Mouse (Mus musculus) frontal cortex, postnatal 36 days (tissue): Measurements from ENCODE around the gene Pappa.

Experiments
- DNase-seq, 2 experiments: peaks; one replicate each; pipeline ENCODE4 v3.0.0; 2022; ENCODE audit warnings: low spot score in 2 of 2

Gene Pappa

GRCm38 (mm10) chr4:65166288-65166835, 42.4 kb downstream of the Pappa start:
- DNase-seq: no peak

DNA sequence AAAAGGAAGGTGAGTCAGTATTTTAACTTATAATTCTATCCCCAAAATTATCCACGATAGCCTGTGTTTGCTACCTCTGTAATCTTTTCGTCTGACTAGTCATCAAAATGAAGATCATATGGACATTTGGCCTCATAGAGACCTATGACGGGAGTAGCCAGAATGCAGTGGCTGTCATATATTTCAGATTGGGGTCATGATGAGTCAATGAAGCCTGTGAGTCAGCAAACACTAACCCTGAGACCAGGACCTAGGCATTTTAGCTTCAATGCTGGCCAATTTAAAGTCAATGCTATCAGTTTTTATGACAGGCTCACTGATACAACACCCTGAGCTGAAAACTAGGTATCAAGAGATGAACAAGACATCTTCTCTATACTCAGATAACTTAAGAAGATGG, 50.5 kb downstream of the Pappa start:
- DNase-seq: no peak

GRCm38 (mm10) chr4:65178146-65178545, 54.2 kb downstream of the Pappa start:
- no peak for DNase-seq

DNA sequence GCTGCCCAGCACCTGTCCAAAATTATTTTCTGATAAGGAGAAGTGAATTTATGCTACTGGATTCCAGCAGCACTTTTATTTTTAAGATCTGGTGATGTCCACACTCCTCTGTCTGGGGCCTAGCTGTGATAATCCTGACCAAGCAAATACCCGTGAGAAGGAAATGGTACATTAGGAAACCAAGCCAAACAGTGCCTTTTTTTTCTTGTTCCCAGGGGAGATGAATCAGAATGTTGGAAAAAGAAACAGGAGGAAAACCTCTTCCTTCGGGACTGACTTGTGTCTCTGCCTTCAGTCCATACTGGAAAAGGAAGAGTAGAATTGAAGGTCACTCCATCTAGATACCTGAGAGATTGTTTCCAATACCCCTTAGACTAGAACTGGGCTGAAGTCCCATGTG, 63.3 kb downstream of the Pappa start:
- no peak for DNase-seq

DNA sequence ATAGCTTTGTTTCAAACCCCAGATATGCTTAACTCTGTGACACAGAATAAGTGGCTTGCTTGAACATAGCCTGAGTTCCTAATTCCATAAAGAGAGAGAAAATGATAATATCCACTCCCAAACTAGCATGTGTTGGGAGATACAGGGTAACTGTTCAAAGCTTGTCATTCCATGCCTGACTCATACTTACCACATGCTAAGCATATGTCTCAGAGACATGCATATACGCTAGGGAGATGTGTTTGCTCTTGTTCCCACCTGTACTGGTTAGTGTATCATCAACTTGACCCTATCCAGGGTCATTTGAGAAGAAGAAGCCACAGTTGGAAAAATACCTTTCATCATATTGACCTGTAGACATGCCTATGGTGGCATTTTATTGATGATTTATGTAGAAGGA, 63.7 kb downstream of the Pappa start:
- no peak for DNase-seq

DNA sequence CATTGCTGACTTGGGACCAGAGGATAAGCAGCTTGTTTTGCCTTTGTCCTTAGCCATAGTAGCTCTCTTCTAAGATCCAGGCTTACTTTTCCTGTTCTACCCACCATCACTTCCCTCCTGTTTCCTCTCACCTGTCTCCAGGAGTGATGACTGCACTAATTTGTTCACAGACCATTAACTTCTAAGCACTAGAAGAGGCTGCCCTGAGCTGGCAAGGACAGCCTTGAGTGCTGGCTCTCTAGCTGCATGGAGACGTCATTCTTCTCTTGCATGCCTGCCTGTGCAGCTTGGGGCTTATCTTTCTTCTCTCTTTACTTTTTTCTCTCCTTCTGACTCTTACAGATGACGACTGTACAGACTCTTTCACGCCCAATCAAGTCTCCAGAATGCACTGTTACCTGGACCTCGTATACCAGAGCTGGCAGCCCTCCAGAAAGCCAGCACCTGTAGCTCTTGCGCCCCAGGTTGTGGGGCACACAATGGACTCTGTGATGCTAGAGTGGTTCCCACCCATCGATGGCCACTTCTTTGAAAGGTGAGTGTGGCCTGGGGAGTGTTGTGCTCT, 65.0 kb downstream of the Pappa start:
- DNase-seq: no peak

- no peak for DNase-seq
Observed at GRCm38 (mm10) chr4:65192810-65193209, 68.8 kb downstream of the Pappa start.

DNA sequence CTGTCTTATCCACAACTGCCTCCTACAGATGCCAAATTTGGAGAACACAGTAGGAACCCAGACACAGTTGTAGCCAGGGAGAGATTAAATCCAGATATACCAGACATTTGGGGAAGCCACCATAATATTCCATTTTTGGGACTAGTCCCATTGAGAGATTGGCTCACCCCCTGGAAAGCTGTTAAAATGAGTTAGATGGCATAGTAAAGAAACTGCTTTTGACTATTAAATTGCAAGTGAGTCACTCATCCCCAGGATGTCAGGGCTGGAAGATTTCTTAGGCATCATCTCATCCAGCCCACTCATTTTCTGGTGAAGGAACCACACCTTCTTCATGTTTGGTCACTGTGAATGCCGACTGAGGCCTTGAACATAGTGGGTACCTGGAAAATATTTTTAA, 72.0 kb downstream of the Pappa start:
- peak; percentile 2 to 6 for DNase-seq

GRCm38 (mm10) chr4:65203666-65204065, 79.7 kb downstream of the Pappa start:
- no peak for DNase-seq

- no peak for DNase-seq
Observed at GRCm38 (mm10) chr4:65205446-65205845, 81.5 kb downstream of the Pappa start.

DNA sequence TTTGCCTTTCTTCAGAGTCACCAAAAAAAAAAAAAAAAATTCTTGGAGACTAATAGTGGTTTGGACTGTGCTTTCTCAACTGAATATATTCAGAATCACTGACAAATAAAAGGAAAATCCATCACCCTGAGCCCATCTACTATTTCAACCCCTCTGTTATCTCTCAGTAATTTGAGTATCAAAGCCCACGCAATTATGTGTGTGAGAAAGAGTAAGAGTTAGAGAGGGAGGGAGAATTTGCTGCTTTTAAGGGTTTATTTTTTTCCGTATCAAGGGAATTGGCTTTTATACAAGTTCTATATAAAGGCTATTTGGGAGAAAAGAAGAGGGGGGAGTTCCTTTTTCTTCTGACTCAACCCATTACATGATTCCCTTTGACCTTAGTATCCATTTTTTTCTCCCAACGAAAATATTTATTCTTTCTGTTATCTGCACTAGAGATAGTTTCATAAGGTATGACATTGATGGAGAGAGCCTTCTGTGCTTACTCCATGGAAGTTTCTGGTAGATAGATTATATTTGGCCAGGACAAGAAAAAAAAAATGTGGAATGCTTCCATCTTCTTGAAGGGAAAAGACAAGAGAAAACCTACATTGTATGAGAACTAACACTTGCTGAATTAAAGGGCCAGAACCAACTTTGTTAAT, 85.5 kb downstream of the Pappa start:
- no peak for DNase-seq

GRCm38 (mm10) chr4:65216682-65217081, 92.7 kb downstream of the Pappa start:
- DNase-seq: no peak

DNA sequence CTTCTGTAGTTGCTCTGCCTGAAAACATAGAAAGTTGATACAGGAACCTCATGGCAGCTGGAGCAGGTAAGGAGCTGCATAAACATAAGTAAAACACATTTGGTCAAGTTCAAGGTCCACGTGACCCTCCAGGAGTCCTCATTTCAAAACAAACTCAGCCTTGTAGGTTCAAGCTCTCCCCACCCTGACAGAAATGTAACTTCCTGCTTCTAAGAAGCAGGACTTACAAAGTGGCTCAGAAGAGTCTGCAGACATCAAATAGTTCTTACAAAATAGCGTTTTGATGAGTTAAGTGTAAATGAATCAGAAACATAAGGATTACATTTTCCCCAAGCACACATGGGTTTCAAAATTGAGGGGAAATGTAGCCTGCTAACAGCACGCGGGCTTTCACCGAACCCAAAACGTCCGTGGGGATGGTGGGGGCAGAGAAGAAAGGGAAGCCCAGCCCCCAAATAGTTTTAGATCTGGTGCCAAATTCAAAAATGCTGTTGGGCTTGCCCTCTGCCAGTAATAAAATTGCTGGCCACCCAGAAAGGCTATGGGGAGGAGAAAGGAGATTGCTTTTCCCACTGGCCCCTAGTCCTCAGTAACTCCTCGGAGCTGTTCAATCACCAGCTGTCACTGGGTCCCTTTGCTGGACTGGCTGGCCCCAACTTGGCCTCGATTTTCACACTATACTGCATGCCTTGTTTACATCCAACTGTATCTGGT, 93.8 kb downstream of the Pappa start:
- no peak for DNase-seq

DNA sequence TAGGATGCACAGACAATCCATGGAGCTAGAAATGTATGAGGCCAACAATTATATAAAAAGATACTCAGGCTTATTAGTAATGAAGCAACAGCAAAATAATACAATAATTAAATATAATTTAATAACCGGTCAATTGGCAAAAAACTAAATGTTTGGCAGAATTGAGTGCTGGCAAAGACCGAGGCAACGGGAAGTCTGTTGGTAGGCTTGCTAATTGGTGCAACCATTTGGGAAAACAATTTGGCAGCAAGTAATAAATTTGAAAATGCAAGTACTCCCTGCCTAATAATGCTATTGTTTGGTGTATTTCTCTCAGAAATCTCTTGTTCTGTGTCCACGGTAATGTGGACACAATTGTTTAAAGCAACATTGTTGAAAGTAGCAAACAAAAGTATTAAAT, 99.9 kb downstream of the Pappa start:
- no peak for DNase-seq

DNA sequence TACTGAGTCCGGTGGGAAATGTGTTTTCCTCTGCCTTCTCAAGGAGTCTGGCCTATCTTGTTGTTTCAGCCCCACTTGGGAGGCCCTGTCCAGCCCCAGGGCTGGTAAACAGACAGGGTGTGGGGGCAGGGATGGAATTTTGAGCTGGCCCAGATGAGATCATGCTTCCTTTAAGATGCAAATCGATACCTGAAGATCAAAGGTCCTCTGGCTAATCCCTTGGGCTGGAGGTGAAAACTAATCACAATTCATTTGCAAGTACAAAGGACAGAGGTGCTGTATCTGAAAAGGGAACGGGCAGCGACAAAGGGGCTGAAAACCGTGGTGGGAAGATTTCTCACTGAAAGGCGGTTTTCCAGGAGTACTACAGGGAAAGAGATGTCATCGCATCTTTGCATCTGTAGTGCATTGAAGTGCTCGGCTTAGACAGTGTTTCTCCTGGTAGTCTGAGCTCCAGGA, 114.6 kb downstream of the Pappa start:
- DNase-seq: no peak

GRCm38 (mm10) chr4:65242434-65242931, 118.5 kb downstream of the Pappa start:
- no peak for DNase-seq

GRCm38 (mm10) chr4:65243245-65243644, 119.3 kb downstream of the Pappa start:
- no peak for DNase-seq

- no peak for DNase-seq
Observed at GRCm38 (mm10) chr4:65245015-65245414, 121.0 kb downstream of the Pappa start.

DNA sequence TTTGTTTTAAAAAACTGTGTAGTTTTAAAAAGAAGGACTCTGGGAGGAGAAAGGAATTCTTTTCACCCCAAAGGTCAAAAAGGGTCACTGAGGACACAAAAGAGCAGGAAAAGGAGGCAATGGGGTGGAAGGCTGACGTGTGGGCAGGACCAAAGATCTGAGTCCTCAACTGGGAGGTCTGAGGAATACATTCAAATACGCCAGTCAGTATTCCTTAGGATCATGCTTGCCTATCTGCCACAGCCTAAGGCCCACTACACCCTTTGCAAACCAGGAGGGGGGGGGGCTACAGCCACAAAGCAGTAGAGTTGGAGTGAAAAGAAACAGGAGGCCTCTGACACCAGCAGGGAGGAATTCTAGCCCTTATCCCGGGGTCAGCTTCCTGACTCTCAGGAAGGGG, 121.5 kb downstream of the Pappa start:
- no peak for DNase-seq

DNA sequence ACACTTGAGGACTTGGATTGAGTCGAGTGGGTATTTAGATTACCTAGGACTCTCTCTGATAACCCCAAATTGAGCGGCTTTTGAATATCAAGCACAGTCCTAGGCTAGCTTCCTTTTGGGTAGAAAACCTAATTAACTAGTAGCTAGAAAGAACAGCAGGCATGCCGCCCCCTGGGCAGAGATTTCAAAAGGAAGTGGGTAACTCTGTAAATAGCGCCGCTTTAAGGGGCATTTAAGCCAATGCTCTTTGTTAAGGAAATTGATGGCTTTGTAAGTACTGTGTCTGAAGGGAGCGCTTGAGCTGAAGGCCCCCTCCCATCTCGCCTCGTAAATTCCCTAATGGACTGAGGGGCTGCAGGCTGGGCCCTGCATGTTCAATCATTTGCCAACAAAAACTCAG, 128.2 kb downstream of the Pappa start:
- no peak for DNase-seq

- no peak for DNase-seq
Observed at GRCm38 (mm10) chr4:65254073-65254472, 130.1 kb downstream of the Pappa start.

DNA sequence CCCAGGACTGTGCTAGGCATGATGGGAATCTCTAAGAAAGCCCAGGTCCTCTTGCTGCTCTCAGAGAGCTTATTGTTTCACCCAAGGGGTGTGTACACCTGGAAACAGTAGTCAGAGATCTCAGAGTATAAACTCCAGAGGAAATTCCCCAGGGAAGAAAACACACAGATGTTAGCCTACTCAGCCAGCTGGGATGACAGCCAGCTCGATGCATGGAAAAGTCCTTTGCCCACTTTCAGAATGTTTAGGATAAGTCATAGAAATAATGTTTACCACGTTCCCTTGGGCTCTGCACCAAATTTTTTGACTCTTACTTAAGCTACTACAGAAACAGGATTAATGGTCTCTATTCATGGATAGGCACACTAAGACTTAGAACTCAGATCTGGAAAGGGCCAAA, 143.1 kb downstream of the Pappa start:
- DNase-seq: no peak

- DNase-seq: no peak
Observed at GRCm38 (mm10) chr4:65269996-65270395, 146.0 kb downstream of the Pappa start.
